Mouse (Mus musculus) ES-Bruce4 (cell line): ENCODE data around the gene Sertad4.

Experiments used
- CTCF ChIP-seq: IDR thresholded peaks from one replicate; pipeline ENCODE4 v1.8.1; 2011; ENCODE audit warnings: low read depth, low read length
- EP300 ChIP-seq: IDR thresholded peaks from 2 replicates; pipeline ENCODE4 v1.6.1; 2011; ENCODE audit warnings: low read depth, low read length; ENCODE audit not compliant: insufficient read depth
- POLR2A ChIP-seq: IDR thresholded peaks from one replicate; pipeline ENCODE4 v1.8.1; 2011; ENCODE audit warnings: low read length; ENCODE audit not compliant: insufficient read depth

DNA sequence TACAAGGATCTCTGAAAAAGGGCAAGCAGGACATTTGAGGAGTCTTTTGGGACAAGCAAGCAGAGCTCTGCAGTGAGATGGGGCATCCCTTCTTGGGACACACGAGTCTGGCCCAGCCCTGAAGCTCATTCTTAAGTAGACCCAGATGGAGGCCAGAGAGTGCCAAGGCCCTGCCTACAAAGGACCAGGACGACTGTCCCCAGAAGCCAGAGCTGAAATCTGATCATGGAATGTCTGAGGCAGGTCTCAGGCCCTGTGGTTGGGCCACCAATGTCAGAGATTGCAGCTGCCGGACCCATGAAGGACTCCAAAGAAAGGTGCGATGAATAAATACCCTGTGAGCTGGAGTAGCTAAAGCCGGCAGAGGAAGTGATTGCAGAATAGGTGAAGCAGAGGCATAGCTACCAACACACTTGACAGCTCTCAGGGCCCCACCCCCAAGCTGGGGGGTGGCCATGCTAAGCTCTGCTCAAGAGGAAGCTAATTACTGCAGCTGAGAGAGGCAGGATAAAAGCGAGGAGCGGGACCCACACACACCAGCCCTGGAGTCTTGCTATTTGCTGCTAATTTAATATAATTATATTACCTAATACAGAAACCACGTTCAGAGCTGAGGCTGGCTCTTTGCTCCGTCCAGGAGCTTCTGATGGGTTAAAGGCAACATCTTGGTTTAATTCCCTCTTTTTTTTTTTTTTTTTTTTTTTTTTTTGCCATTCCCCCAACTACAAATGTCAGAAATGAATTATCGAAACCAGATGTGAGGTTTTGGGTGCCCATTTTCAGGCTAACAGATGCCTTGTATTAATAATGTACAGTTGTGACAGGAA is 56.2 kb downstream of the Sertad4 start:
- TF ChIP-seq CTCF (no peak), POLR2A (no peak), EP300 (no peak)
